Mouse (Mus musculus) layer of hippocampus, adult 11-12 months (tissue): ENCODE results near the gene Cabp1.
"Not testable (repeated sequence)": the region's sequence is repeated elsewhere in the genome, so short reads cannot be mapped to it uniquely, and the experiment has no call there.

ENCODE experiments used
- DNase-seq: peaks from one replicate; pipeline ENCODE4 v3.0.0; 2022; ENCODE audit warnings: low spot score

The Cabp1 gene

GRCm38 (mm10) chr5:115150991-115151390, 43.2 kb downstream of the Cabp1 start:
- DNase-seq: no peak

DNA sequence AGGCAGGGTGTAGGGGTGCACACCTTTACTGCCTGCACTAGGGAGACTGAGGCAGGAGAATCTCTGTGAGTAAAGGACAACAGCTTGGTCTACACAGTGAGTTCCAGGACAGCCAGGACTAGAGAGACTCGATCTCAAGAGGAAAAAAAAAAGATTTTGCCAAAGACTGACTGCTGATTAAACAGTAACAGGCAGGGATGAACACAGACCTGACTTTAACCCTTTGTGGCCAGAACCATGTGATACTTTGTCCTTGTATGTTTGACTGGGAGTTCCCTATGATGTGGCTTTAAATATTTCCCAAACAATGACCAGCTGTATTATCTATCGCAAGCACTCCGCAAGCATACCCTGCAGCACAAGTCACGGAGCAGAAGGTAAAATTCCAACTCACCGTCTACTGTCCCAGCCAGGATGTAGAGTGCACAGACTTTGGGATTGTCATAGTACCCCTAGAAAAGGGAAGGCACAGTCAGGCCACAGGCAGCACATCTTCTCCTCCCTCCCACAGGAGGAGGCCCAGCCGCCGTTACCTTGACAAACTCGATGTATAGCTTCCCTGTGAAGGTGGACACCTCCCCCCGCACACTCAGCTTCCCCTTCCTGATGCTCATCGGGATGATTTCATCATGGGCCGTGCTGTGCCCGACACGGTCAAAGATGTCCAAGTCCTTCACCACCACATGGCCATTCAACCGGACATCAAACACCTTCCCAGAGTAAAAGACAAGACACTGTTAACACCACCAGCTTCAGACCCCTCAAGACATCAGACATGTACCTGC, 44.3 kb downstream of the Cabp1 start:
- DNase-seq: no peak

DNA sequence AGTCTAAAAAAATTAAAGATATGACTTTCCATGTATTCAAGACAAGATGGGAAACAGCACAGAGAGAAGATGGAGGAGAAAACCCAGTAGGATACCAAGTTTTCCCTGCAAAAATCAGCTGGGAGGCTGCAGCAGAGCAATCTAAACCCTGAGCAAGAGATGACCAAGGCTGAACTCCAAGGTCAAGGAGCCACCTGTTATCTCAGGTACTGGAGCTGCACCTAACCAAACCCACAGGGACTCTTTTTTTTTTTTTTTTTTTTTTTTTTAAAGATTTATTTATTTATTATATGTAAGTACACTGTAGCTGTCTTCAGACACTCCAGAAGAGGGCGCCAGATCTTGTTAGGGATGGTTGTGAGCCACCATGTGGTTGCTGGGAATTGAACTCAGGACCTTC, 45.3 kb downstream of the Cabp1 start:
- not testable (repeated sequence) for DNase-seq

DNA sequence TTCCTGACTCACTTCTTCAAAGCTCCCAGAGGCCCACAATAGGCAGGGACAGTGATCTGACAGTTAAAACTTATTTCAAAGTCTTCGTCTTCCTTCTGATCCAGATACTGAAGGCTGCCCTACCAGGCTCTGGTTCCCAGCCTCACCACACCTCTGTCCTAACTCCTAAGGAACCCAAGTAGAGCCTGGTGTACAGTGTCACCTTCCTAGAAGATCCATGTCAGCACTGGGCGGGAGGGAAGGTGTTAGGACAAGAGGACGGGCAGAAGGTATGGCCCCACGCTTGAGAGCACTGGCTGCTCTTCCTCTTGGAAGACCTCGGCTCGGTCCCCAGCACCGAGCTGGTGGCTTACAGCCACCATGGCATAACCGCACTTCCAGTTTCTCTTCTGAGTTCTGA, 45.8 kb downstream of the Cabp1 start:
- no peak for DNase-seq

DNA sequence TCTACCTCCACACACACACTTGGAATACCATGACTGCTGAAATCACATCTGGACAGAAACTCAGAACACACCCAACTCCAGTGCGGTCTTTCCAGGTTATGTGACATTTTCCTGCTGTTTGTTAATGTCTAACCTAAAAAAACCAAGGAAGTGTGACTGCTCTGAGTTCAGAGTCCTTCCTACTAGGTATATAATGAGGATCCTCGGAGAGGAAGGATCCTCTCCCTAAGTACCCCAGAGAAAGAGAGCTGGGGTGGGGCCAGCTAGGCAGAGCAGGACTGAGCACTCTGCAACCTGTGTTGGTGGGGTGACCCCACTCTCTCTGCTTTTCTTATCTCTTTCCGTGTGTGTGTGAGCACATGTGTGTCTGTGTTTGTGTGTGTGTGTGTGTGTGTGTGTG, 46.8 kb downstream of the Cabp1 start:
- DNase-seq: no peak

- no peak for DNase-seq
Measured at GRCm38 (mm10) chr5:115146747-115147130, 47.4 kb downstream of the Cabp1 start.

DNA sequence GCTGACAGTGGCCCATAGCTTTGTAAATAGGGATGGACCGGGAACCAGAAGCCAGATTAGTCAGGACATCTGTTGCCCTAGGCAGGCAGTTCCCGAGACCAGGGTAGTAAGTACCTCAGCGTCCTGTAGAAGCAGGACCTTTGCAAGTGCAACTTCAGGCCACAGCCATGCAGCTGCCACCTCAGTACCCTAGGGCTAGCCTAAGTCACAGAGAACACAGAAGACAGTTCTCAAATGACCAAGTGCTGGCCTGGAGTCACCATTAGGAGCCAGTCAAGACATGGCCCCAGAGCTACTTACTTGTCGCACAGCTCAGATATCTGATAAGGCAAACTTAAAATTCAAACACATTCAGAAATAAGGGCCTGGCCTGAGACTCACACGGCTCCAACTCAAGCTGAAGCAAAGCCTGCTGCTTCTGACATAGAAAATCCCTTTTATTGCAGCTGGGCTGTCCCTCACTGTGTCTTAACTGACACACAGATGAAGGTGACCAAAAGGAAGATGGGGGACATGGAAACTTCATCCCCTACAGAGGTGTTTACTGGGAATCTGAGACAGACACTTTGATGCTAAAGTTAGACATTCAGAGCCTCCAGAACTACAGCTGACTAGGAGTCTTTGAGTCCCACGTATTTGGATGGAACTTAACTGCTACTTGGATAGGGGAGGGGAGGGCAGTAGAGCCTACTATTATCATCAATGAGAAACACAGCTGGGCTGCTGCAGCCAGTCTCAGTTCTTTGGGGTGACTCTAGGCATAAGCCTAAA, 48.0 kb downstream of the Cabp1 start:
- DNase-seq: no peak

- DNase-seq: no peak
Measured at GRCm38 (mm10) chr5:115145253-115145968, 48.8 kb downstream of the Cabp1 start.

GRCm38 (mm10) chr5:115144471-115144870, 49.7 kb downstream of the Cabp1 start:
- DNase-seq: no peak

- DNase-seq: no peak
Measured at GRCm38 (mm10) chr5:115143552-115143951, 50.6 kb downstream of the Cabp1 start.

- no peak for DNase-seq
Measured at GRCm38 (mm10) chr5:115142166-115142697, 51.9 kb downstream of the Cabp1 start.

DNA sequence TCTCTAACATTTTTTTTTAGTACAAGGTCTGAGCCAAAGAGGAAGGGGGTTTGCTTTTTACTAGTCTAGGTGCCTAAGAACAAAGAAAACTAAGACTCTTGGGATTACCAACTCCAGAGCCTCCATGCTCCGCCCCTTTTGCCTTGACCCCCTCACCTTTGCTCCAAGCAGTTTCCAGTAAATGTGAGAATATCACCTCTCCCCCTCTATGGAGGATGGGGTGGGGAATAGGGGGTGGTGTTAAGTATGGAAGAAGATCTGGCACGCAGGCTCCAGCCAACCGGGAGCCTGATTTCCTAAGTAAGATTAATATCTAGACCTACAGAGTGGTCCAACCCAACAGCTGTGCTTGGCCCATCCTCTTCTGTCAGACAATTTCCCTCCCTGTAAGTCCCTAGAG, 53.5 kb downstream of the Cabp1 start:
- DNase-seq: no peak

GRCm38 (mm10) chr5:115139124-115139523, 55.1 kb downstream of the Cabp1 start:
- DNase-seq: no peak

DNA sequence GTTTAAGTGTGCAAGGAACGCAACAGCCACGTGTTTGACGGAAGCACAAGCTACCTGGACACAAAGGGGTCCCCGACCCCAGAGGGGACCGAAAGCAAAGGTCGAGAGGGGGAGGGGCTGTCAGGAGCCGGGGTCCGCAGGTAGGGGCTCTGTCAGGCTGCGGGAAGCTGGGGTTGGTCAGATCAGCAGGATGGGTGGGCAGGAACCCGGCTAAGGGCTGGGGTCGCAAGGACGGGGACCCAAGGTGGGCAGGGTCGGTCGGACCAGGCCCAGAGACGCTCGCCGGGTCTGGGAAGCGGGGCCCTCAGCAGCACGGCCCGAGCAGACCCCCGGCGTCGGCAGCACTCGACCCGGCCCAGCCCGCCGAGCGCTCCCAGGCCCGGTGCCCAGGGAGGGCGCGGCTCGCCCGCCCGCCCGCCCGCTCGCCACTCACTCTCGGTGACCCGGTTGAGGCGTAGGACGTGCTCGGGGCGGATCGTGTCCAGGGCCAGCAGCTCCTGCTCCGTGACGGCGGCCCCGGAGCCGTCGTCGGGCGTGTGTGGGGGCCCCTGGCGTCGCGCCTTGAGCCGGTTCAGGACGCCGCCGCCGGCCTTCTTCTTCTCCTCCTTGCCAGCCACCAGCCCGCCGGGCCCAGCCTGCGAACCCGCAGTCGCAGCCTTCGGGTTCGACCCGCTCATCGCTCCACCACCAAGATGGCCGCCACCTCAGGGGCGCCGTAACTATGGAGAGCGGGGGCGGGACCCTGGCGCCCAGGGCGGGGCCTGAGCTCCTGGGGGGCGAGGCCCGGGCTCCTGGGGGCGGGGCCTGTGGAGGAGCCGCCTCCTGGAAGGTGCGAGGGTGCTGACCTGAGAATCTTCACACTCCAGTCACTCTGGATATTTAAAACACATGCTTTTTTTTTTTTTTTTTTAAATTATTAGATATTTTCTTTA, 59.7 kb downstream of the Cabp1 start, which contains the start of gene Unc119b:
Unc119b (minus strand) TSS at position 742 of the 932 bp plus-strand sequence.
- DNase-seq: peak; percentile 87

DNA sequence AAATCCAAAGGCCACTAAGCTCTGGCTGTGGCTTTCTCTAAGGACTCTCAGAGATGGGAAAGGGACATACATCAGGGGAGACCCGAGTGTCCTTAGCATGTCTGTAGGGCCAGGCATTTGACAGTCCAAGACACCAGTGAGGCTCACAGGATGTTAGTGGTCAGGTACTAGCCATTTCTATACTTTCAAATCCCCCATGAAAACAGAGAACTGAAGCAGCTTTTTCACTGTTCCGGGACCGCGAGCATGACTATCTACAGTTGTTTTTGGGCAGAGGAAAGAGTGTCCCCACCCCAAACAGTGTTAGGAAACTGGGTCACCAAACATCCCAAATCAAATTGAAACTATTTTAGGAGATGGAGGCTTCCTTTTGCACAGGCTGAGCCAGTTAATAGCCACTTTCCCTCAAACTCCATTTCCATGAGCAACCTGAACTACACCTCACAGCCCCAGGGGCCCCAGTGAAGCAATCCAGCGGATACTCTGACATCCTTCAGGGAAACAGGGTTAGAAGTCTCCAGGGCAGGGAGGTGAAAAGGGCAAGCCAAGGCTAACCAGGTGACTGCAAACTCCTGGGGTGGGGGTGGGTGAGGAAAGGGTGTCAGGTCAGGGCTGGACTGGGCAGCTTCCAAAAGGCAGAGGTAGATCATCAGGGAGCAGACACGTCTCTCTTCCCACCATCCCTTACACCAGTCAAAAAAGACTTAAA, 60.7 kb downstream of the Cabp1 start:
- no peak for DNase-seq

GRCm38 (mm10) chr5:115132465-115132864, 61.7 kb downstream of the Cabp1 start:
- no peak for DNase-seq

DNA sequence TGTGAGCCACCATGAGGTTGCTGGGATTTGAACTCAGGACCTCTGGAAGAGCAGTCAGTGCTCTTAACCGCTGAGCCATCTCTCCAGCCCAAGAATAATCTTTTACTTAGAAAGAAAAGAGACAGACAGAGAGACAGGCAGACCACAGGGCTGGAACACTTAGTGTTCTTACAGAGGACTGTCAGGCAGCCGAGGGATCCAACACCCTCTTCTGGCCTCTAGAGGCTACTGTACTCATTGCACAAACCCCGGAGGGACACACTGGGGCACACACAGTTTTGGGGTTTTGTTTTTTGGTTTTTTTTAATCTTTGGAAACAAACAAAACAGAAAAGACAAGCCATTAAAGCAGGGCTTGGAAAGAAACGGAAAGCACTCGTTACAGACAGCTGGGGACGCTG, 64.9 kb downstream of the Cabp1 start:
- no peak for DNase-seq

GRCm38 (mm10) chr5:115127421-115128179, 66.6 kb downstream of the Cabp1 start:
- no peak for DNase-seq

GRCm38 (mm10) chr5:115126578-115127312, 67.4 kb downstream of the Cabp1 start:
- DNase-seq: no peak
